Mouse (Mus musculus): ENCODE measurements around the gene Fam198a.

The Fam198a gene

DNA sequence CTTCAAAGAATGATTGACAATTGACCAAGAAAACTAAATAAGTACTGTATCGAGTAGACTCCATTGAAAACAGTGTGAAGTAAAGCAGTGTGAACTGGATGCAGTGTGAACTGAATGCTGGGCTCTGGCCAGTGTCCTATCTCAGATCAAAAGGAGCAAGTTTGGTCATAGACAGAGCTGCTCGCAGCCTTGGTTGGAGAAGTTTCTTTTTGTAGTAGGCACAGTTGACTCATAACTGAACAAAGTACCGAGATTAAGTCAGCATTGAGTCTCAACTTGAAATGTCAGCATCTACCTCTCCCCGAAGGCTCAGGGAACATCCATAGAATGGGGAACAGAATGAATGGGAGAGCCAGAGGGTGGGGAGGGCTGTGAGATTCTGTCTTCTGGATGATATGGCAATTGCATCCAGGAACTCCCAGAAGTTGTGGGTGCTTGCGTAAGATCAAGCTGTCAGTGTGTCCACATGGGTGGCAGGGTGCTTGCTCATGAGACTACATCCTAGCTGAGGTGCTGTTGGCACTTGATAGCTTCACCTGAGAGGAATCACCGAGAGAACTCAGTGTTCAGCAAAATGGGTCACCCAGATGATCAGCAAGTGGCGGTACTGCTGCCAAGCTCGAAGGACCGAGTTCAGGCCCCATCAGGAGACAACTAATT is 25.8 kb upstream of the Fam198a start:
- in situ Hi-C loops (cut with MboI; ENCODE audit: low pct_unique_long_range_greater_than_20kb in 1 of 2, low sequenced_read_pairs in 2 of 2, unreplicated experiment in 1 of 2): no loop called here

- in situ Hi-C loops (cut with MboI; ENCODE audit: low pct_unique_long_range_greater_than_20kb in 1 of 2, low sequenced_read_pairs in 2 of 2, unreplicated experiment in 1 of 2): no loop called here
Measured at GRCm38 (mm10) chr9:121925959-121926358, 24.8 kb upstream of the Fam198a start.

DNA sequence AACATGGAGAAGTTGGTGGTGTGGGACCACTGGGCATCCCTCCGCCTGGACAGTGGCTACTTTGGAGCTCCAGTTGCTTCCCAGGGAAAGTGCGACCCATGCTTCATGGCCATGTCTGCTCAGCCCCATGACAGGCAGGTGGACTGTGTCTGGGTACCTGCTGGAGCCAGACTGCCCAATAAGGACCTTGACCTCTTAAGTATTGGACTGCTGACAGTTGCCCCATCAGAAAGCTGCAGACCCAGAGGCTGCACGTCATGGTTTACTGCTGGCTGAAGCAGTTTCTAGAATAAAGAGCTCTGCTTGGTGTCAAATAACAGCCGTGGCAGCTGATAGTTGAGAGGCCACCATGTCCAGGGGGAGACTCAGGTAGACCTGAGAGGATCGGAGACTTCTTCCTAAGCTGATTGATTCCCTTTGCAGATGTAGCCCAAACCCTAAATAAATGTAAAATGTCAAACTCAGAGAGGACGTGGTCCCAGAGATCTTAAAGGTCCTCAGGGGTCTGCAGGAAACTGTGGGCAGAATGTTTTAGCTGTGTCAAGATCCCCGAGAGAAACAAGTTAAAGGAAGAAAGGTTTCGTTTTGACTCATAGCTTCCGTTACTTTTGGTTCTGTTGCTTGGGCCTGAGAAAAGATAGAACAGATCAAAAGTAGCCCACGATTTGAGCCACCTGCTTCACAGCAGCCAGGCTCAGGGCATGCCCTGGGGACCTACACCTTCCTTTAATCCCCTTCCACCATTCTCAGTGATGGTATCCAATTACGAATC is 24.0 kb upstream of the Fam198a start:
- in situ Hi-C loops (cut with MboI; ENCODE audit: low pct_unique_long_range_greater_than_20kb in 1 of 2, low sequenced_read_pairs in 2 of 2, unreplicated experiment in 1 of 2): no loop called here

DNA sequence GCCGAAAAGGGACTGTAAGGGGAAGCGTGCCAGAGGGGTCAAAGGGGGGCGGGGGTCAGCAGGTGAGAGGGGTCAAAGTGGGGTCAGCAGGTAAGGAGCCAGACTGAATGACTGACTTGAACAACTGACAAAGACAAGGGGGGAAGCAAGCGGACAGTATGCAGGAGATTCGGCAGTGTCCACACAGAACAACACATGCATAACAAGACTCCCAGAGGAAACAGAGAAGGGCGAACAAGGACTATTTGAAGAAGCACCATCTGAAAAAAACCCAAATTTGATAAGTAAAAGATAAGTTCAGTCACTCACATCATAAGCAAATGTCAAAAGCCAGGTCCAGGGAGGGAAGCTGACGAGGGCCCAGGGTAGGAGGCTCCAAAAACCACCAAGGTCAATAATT is 23.1 kb upstream of the Fam198a start:
- in situ Hi-C loops (cut with MboI; ENCODE audit: low pct_unique_long_range_greater_than_20kb in 1 of 2, low sequenced_read_pairs in 2 of 2, unreplicated experiment in 1 of 2): no loop called here

DNA sequence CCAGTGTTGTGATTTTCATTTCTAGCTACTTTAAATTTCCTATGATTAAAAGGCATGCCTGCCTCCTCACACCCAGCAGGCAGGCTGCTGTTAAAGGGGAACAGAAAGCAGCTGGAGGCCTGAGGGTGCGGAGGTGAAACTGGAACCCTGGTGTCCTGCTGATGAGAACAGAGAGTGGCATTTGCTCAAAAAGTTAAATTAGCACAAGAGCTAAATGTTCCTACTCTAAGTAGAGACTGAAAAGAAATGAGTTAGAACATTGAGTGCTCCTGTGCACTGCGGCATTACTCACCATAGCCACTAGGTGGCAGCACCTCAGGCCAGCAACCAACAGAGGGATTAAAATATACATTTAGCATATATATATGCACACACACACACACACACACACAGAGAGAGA is 22.3 kb upstream of the Fam198a start:
- in situ Hi-C loops (cut with MboI; ENCODE audit: low pct_unique_long_range_greater_than_20kb in 1 of 2, low sequenced_read_pairs in 2 of 2, unreplicated experiment in 1 of 2): no loop called here

- in situ Hi-C loops (cut with MboI; ENCODE audit: low pct_unique_long_range_greater_than_20kb in 1 of 2, low sequenced_read_pairs in 2 of 2, unreplicated experiment in 1 of 2): no loop called here
Measured at GRCm38 (mm10) chr9:121934856-121935255, 15.9 kb upstream of the Fam198a start.

DNA sequence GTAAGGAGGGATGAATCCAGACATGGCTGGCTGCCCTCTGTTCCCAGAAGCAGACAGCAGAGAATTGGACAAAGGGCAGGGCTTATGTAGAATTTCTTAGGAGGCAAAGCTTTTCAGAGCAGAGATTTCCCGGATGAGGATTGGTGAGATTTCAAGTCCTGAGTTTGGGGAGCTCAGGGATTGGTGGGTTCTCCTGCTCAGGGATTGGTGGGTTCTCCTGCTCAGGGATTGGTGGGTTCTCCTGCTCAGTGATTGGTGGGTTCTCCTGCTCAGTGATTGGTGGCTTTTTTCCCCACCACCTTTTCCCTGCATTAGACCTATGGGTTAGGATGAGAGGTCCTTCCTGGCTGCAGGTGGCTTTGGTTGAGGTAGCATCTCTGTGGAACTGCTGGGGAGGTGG is 13.8 kb upstream of the Fam198a start:
- in situ Hi-C loops (cut with MboI; ENCODE audit: low pct_unique_long_range_greater_than_20kb in 1 of 2, low sequenced_read_pairs in 2 of 2, unreplicated experiment in 1 of 2): no loop called here

GRCm38 (mm10) chr9:121937451-121937864 is 13.3 kb upstream of the Fam198a start:
- in situ Hi-C loops (cut with MboI; ENCODE audit: low pct_unique_long_range_greater_than_20kb in 1 of 2, low sequenced_read_pairs in 2 of 2, unreplicated experiment in 1 of 2): no loop called here

GRCm38 (mm10) chr9:121937944-121938355 is 12.8 kb upstream of the Fam198a start:
- in situ Hi-C loops (cut with MboI; ENCODE audit: low pct_unique_long_range_greater_than_20kb in 1 of 2, low sequenced_read_pairs in 2 of 2, unreplicated experiment in 1 of 2): no loop called here

DNA sequence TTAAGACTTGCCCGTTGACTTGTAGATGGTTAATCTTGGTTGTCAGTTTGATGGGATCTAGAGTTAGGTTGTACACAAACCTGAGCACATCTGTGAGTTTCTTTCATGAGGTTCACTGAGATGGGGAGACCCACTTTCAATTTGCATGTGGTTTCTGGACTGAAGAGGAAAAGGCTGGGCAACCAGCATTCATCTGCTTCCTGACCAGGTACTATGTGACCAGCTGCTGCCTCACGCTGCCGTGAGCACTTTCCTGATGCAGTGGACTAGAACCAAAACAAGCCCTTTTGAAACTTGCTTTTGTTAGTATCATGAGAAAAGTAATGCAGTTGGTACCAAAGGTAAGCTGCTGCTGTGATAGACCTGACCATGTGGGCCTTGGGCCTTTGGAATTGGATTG is 7.8 kb upstream of the Fam198a start:
- in situ Hi-C loops (cut with MboI; ENCODE audit: low pct_unique_long_range_greater_than_20kb in 1 of 2, low sequenced_read_pairs in 2 of 2, unreplicated experiment in 1 of 2): no loop called here

GRCm38 (mm10) chr9:121943628-121944027 is 7.2 kb upstream of the Fam198a start:
- in situ Hi-C loops (cut with MboI; ENCODE audit: low pct_unique_long_range_greater_than_20kb in 1 of 2, low sequenced_read_pairs in 2 of 2, unreplicated experiment in 1 of 2): no loop called here

- in situ Hi-C loops (cut with MboI; ENCODE audit: low pct_unique_long_range_greater_than_20kb in 1 of 2, low sequenced_read_pairs in 2 of 2, unreplicated experiment in 1 of 2): no loop called here
Measured at GRCm38 (mm10) chr9:121947784-121948183, 3.0 kb upstream of the Fam198a start.

DNA sequence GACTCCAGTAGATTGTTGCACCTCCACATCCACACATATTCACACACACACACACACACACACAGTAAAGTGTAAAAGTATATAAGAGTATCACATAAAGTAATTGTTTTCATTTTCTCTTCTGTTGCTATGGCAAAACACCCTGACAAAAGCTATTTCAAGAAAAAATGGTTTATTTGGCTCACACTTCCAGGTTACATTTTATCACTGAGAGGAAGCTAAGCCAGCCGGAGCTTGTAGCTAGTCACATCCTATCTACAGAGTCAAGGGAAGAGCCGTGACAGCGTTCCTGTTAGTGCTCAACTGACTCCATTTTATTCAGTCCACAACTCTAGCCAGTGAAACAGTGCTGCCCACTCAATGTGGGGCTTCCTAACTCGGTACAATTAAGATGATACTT is 2.4 kb upstream of the Fam198a start:
- in situ Hi-C loops (cut with MboI; ENCODE audit: low pct_unique_long_range_greater_than_20kb in 1 of 2, low sequenced_read_pairs in 2 of 2, unreplicated experiment in 1 of 2): no loop called here

GRCm38 (mm10) chr9:121951114-121951423 is 281 bp downstream of the Fam198a start:
- in situ Hi-C loops (cut with MboI; ENCODE audit: low pct_unique_long_range_greater_than_20kb in 1 of 2, low sequenced_read_pairs in 2 of 2, unreplicated experiment in 1 of 2): no loop called here

DNA sequence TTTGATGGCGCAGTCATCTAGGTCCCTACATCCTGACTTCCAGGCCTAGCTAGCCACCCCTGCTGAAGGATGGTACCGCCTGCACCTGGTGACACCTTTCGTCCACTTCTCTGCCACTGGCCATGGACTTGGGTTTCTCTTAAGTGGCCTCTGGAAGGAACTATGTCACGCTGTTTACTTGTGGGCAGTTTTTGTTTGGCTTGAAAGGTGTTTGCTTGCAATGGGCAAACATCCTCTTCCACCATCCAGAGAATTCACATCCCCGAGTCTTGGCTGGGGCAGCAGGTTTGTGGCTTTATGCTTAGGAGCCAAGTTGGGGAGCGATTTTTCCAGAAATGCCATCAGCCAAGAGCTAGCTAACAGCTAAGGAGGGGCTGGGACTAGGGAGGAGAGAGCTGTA is 1.8 kb downstream of the Fam198a start:
- in situ Hi-C loops (cut with MboI; ENCODE audit: low pct_unique_long_range_greater_than_20kb in 1 of 2, low sequenced_read_pairs in 2 of 2, unreplicated experiment in 1 of 2): no loop called here

DNA sequence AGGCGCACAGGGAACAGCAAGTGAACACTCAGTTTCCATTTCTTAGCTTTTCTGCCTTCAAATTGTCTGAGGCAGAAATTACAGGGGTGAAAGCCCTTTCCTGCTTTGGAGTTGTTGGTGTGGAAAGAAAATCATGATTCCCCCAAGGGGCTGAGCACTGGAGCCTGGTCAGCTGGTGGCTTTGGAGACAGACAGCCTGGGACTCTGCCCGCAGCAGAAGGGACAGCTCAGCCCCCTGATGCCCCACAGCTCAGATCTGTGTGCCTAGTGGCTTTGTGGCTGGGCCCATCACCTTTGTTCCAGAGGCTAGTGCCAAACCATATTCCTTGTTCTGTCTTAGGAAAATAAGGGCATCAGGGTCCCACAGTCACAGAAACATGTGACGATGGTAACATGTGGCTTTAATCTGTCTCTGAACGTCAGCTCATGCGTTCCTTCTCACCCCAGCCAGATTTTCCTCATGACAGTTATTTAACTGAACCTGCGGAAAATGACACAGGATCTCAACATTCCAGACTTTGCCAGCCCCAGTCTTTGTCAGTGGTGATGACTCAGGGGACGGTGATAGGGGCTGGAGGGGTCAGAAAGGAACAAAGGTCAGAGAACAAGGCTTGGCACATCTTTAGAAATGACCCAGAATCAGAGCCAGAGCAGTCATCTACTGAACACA is 9.3 kb downstream of the Fam198a start:
- in situ Hi-C loops (cut with MboI; ENCODE audit: low pct_unique_long_range_greater_than_20kb in 1 of 2, low sequenced_read_pairs in 2 of 2, unreplicated experiment in 1 of 2): no loop called here

DNA sequence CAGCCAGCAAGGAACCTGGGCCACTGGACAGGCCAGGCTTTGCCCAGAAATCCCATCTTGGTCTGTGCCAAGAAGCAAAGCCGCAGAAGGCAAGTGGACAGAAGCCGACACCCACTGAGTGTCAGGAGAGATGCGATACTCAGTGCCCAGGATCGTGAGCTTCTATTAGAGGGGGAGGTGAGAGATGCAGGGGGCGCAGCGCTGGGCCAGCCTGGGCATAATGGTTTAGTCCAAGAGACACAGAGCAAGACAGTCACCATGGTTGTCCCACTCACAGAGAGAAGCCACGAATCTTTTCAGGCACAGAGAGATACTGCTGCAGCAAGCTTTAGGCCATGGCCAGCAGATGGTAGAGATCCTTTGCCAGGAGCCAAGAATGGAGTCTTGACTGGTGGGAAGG is 14.2 kb downstream of the Fam198a start:
- in situ Hi-C loops (cut with MboI; ENCODE audit: low pct_unique_long_range_greater_than_20kb in 1 of 2, low sequenced_read_pairs in 2 of 2, unreplicated experiment in 1 of 2): no loop called here

GRCm38 (mm10) chr9:121968258-121968657 is 17.5 kb downstream of the Fam198a start:
- in situ Hi-C loops (cut with MboI; ENCODE audit: low pct_unique_long_range_greater_than_20kb in 1 of 2, low sequenced_read_pairs in 2 of 2, unreplicated experiment in 1 of 2): no loop called here

DNA sequence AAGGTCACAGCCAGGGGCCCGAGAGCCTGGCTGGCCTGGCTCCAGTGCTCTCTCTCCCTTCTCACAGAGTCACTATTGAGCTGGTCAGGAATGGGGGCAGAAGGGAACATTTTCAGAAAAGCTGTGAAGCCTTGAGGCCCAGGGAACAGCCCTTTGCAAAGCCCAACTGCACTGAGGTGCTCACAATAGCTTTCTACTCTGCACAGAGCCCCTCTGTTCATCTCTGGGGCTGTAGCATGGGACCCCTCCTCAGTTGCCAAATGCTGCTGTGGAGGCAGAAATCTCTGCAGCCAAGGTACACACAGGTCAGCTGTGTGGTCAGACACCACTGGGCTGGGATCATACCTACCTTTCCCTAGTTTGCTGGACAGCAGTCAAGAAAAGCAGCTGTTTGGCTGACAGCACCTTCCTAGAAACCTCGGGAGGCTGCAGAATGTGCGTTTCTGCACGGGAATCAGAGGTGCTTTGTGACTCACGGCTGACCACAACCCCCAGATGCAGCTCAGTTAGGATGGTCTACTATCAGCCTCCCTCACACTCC is 19.1 kb downstream of the Fam198a start:
- in situ Hi-C loops (cut with MboI; ENCODE audit: low pct_unique_long_range_greater_than_20kb in 1 of 2, low sequenced_read_pairs in 2 of 2, unreplicated experiment in 1 of 2): no loop called here

DNA sequence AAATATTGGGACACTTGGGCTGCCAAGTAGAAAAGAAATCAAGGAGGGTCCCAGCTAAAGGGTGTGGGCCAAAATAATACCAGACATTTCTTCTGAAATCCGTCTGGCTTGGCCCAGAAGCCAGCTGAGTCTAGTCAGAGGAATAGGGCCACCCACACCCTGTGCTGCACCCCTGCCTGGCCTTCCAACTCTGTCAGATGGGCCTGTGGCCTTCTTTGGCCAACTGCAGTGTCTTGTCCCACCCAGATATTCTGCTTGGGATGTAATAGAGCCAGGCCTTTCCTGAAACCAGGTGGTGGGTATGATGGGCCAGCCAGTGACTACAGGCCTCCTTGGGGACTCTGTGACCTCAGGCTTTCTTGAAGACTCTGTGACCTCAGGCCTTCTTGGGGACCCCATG is 22.4 kb downstream of the Fam198a start:
- in situ Hi-C loops (cut with MboI; ENCODE audit: low pct_unique_long_range_greater_than_20kb in 1 of 2, low sequenced_read_pairs in 2 of 2, unreplicated experiment in 1 of 2): no loop called here

Measured in mouse embryonic stem cell (cell line).